Comparison of ENCODE assay signal across 8 mouse cellular contexts in the genomic region with DNA sequence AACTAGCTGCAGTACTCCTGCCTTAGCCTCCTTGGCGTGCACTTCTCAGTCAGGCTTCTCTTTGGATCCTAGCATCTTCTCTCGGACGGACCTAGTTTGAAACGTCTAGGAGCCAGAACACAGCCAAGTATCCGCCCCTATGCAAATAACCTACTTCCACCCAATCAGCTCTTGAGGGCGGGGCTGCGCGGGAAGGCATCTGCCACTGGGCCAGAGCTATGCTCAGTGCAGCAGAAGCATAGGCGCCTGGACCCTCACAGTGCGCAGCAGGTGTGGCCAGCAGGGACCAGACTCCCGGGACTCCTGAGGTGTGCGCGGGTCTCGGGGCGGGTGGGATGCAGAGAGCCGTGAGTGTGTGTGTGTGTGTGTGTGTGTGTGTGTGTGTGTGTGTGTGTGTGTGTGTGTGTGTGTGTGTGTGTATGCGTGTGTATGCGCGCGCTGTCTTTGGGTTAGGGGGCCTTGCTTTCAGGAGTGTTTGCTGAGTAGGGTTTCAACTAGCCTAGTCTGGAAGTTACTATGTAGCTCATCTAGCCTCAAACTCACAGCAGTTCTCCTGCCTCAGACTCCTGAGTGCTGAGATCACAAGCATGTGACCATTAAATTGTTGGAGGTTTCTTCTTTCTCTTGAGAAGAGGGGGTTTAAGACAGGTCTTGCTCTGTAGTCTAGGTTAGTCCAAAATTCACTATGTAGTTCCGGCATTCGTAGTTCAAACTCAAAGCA. TPM values are rescaled to one million over a fixed set of nuclear protein-coding genes. Genes with fewer than 3 reads are reported as not detected.
DNase-seq lines count a peak whose midpoint lies in the region; ATAC-seq and TF ChIP-seq lines count a peak whose summit lies in the region.

No protein-coding gene starts in this region.

- peak; percentile 88 for ATAC-seq in hindbrain, embryonic 13.5 days (ENCODE audit: low FRiP score)
- ATAC-seq in limb, embryonic 11.5 days (ENCODE audit: insufficient number of reproducible peaks, low FRiP score, low TSS enrichment, low read depth), result peak; percentile 89
- peak; percentile 94 for ATAC-seq in midbrain, embryonic 11.5 days (ENCODE audit: low FRiP score)

- 10% methylated on average over 18 of the region's 22 CpGs for WGBS in hindbrain, embryonic 13.5 days
- WGBS in limb, embryonic 11.5 days, result 16% methylated on average over 21 of the region's 22 CpGs
- WGBS in midbrain, embryonic 11.5 days, result 13% methylated on average over 22 of the region's 22 CpGs

- H3K4me3 ChIP-seq in hindbrain, embryonic 13.5 days, result no peak overlapping the region
- no peak overlapping the region for H3K4me3 ChIP-seq in limb, embryonic 11.5 days (ENCODE audit: low read depth, low read length)
- no peak overlapping the region for H3K4me3 ChIP-seq in midbrain, embryonic 11.5 days (ENCODE audit: low read depth, low read length)

- peaks cover 9% of the 10 kb centered on the region; the same call in 1 of the 2 replicates for H3K4me1 ChIP-seq in hindbrain, embryonic 13.5 days (replicated peaks)
- peaks cover 7% of the 10 kb centered on the region for H3K4me1 ChIP-seq in limb, embryonic 11.5 days (ENCODE audit: control insufficient read depth, insufficient read depth, low read length)
- peaks cover 4% of the 10 kb centered on the region for H3K4me1 ChIP-seq in midbrain, embryonic 11.5 days (ENCODE audit: control insufficient read depth, insufficient read depth, low read length)

- peak overlapping the region; percentile 41 for H3K4me2 ChIP-seq in hindbrain, embryonic 13.5 days
- H3K4me2 ChIP-seq in limb, embryonic 11.5 days (ENCODE audit: low read depth, severe bottlenecking), result peak overlapping the region; percentile 33; the same call in 1 of the 2 replicates
- peak overlapping the region; percentile 29 for H3K4me2 ChIP-seq in midbrain, embryonic 11.5 days

- H3K27me3 ChIP-seq in hindbrain, embryonic 13.5 days, result peaks cover 31% of the 10 kb centered on the region
- 0 out of 2 replicates have a peak, but pooled peaks cover 2% of the 10 kb centered on the region for H3K27me3 ChIP-seq in limb, embryonic 11.5 days (ENCODE audit: control insufficient read depth, insufficient read depth, low read length)
- H3K27me3 ChIP-seq in midbrain, embryonic 11.5 days (ENCODE audit: control insufficient read depth, insufficient read depth, low read length), result no peaks in the 10 kb centered on the region

- H3K9ac ChIP-seq in hindbrain, embryonic 13.5 days, result no peak overlapping the region
- H3K9ac ChIP-seq in limb, embryonic 11.5 days (ENCODE audit: low read length), result no peak overlapping the region
- H3K9ac ChIP-seq in midbrain, embryonic 11.5 days (ENCODE audit: low read length), result no peak overlapping the region

- TF ChIP-seq CTCF in brain, embryonic 14.5 days (IDR thresholded peaks at IDR 0.05; ENCODE audit: borderline replicate concordance, extremely low read depth, insufficient read depth, insufficient read length), result no peak

- peak; percentile 82 to 85 for DNase-seq in cerebellum, postnatal 10 days
- no peak for DNase-seq in cerebellum, adult 9-10 months
- peak; percentile 92 for DNase-seq in brain, embryonic 14.5 days (ENCODE audit: low read depth)
- peak; percentile 30 to 42 for DNase-seq in frontal cortex, postnatal 36 days (ENCODE audit: low spot score in 2 of 2)
- peak; percentile 85 for DNase-seq in limb, embryonic 11.5 days (ENCODE audit: low spot score)
- DNase-seq in midbrain, embryonic 11.5 days (ENCODE audit: low spot score, missing footprints), result peak; percentile 93
- DNase-seq in spleen, adult 18-20 months, result peak; percentile 56 to 68

- H3K9me3 ChIP-seq in hindbrain, embryonic 13.5 days, result no peaks in the 10 kb centered on the region
- H3K9me3 ChIP-seq in limb, embryonic 11.5 days (ENCODE audit: control insufficient read depth, low read length), result no peaks in the 10 kb centered on the region
- no peaks in the 10 kb centered on the region for H3K9me3 ChIP-seq in midbrain, embryonic 11.5 days (ENCODE audit: control insufficient read depth, low read length)

- no peaks in the 10 kb centered on the region for H3K36me3 ChIP-seq in hindbrain, embryonic 13.5 days
- H3K36me3 ChIP-seq in limb, embryonic 11.5 days (ENCODE audit: control insufficient read depth, insufficient read depth, low read length), result no peaks in the 10 kb centered on the region
- no peaks in the 10 kb centered on the region for H3K36me3 ChIP-seq in midbrain, embryonic 11.5 days (ENCODE audit: control insufficient read depth, insufficient read depth, low read length)

- no peak overlapping the region for H3K27ac ChIP-seq in hindbrain, embryonic 13.5 days
- H3K27ac ChIP-seq in limb, embryonic 11.5 days (replicated peaks; ENCODE audit: low read depth, low read length), result no peak overlapping the region
- no peak overlapping the region for H3K27ac ChIP-seq in midbrain, embryonic 11.5 days (ENCODE audit: low read depth, low read length)

- no peak for TF ChIP-seq POLR2A in brain, embryonic 14.5 days (IDR thresholded peaks at IDR 0.05; ENCODE audit: borderline replicate concordance, extremely low read depth, insufficient read depth, insufficient read length, poor library complexity, severe bottlenecking)

RNA-seq across cellular contexts. Expression of gene Mef2b, which starts 13.2 kb away (rescaled TPM):
- polyA plus RNA-seq in brain, embryonic 14.5 days (2012; rRNA removed), result 0.22 and 0.33 TPM in 2 replicates
- polyA plus RNA-seq in hindbrain, embryonic 13.5 days (2015; fragmentation: Nextera tagmentation; extraction: Ambion mirVana), result 0.40 TPM in 2 replicates
- polyA plus RNA-seq in limb, embryonic 11.5 days (2014; fragmentation: Nextera tagmentation; extraction: Ambion mirVana), result 0.40 and 0.41 TPM in 2 replicates
- polyA plus RNA-seq in midbrain, embryonic 11.5 days (2014; fragmentation: Nextera tagmentation; extraction: Ambion mirVana), result 0.23 and 0.40 TPM in 2 replicates

RNA-seq across cellular contexts. Expression of gene Borcs8, which starts 13.4 kb away (rescaled TPM):
- polyA plus RNA-seq in brain, embryonic 14.5 days (2012; rRNA removed), result 93.3 and 126 TPM in 2 replicates
- polyA plus RNA-seq in hindbrain, embryonic 13.5 days (2015; fragmentation: Nextera tagmentation; extraction: Ambion mirVana), result 53.6 and 58.2 TPM in 2 replicates
- polyA plus RNA-seq in limb, embryonic 11.5 days (2014; fragmentation: Nextera tagmentation; extraction: Ambion mirVana), result 49.6 and 53.2 TPM in 2 replicates
- 37.4 and 41.3 TPM in 2 replicates for polyA plus RNA-seq in midbrain, embryonic 11.5 days (2014; fragmentation: Nextera tagmentation; extraction: Ambion mirVana)

RNA-seq across cellular contexts. Expression of gene Rfxank, which starts 13.7 kb away (rescaled TPM):
- polyA plus RNA-seq in brain, embryonic 14.5 days (2012; rRNA removed), result 19.1 and 20.0 TPM in 2 replicates
- polyA plus RNA-seq in hindbrain, embryonic 13.5 days (2015; fragmentation: Nextera tagmentation; extraction: Ambion mirVana), result 12.5 and 14.3 TPM in 2 replicates
- polyA plus RNA-seq in limb, embryonic 11.5 days (2014; fragmentation: Nextera tagmentation; extraction: Ambion mirVana), result 20.0 and 21.3 TPM in 2 replicates
- 10.8 and 11.7 TPM in 2 replicates for polyA plus RNA-seq in midbrain, embryonic 11.5 days (2014; fragmentation: Nextera tagmentation; extraction: Ambion mirVana)

RNA-seq across cellular contexts. Expression of gene Tmem161a, which starts 19.5 kb away (rescaled TPM):
- 95.9 and 171 TPM in 2 replicates for polyA plus RNA-seq in brain, embryonic 14.5 days (2012; rRNA removed)
- 44.3 and 52.3 TPM in 2 replicates for polyA plus RNA-seq in hindbrain, embryonic 13.5 days (2015; fragmentation: Nextera tagmentation; extraction: Ambion mirVana)
- 43.5 and 46.9 TPM in 2 replicates for polyA plus RNA-seq in limb, embryonic 11.5 days (2014; fragmentation: Nextera tagmentation; extraction: Ambion mirVana)
- polyA plus RNA-seq in midbrain, embryonic 11.5 days (2014; fragmentation: Nextera tagmentation; extraction: Ambion mirVana), result 28.6 and 33.3 TPM in 2 replicates

RNA-seq across cellular contexts. Expression of gene Nr2c2ap, which starts 21.6 kb away (rescaled TPM):
- 17.5 and 24.0 TPM in 2 replicates for polyA plus RNA-seq in brain, embryonic 14.5 days (2012; rRNA removed)
- 32.6 and 36.4 TPM in 2 replicates for polyA plus RNA-seq in hindbrain, embryonic 13.5 days (2015; fragmentation: Nextera tagmentation; extraction: Ambion mirVana)
- polyA plus RNA-seq in limb, embryonic 11.5 days (2014; fragmentation: Nextera tagmentation; extraction: Ambion mirVana), result 13.7 and 20.8 TPM in 2 replicates
- polyA plus RNA-seq in midbrain, embryonic 11.5 days (2014; fragmentation: Nextera tagmentation; extraction: Ambion mirVana), result 14.3 and 16.9 TPM in 2 replicates
